Mouse (Mus musculus) Patski (cell line): ENCODE data around the gene Gm884. TPM values are rescaled to one million over a fixed set of nuclear protein-coding genes. Genes with fewer than 3 reads are reported as not detected.

Experiments used
- ATAC-seq: fragments of 100-300 bp; one replicate; pipeline ENCODE4 v1.8.0; 2021
- CTCF ChIA-PET: fragments of 350-600 bp; sonication (Branson Sonifier 250); formaldehyde crosslinking; loops from one replicate; lab custom pipeline; 2022; ENCODE audit warnings: inconsistent platforms; lab: Charles Lee
- POLR2A ChIA-PET: fragments of 350-600 bp; sonication (Branson Sonifier 250); formaldehyde crosslinking; loops from one replicate; lab custom pipeline; 2022; ENCODE audit warnings: antibody characterized with exemption, inconsistent platforms; lab: Charles Lee
- DNase-seq: peaks from one replicate; pipeline ENCODE4 v3.0.0-alpha.2; 2011; ENCODE audit warnings: low read depth, low spot score
- H3K27me3 ChIP-seq: fragments of 371-371 bp; one replicate; pipeline ENCODE4 v1.5.1; 2021
- CTCF ChIP-seq: fragments of 100-300 bp; IDR thresholded peaks from one replicate; pipeline ENCODE4 v1.5.1; 2021
- in situ Hi-C: fragments of 300-500 bp; cut with MboI; formaldehyde crosslinking; loops from 3 replicates; pipeline ENCODE4 v1.11.1; 2018; ENCODE audit warnings: low pct_unique_long_range_greater_than_20kb, mixed read lengths
- polyA plus RNA-seq: library from polyadenylated mRNA; unstranded; gene quantifications from one replicate; pipeline ENCODE4 v1.2.3, GENCODE M21; 2021

The Gm884 gene
- polyA plus RNA-seq: not detected

DNA sequence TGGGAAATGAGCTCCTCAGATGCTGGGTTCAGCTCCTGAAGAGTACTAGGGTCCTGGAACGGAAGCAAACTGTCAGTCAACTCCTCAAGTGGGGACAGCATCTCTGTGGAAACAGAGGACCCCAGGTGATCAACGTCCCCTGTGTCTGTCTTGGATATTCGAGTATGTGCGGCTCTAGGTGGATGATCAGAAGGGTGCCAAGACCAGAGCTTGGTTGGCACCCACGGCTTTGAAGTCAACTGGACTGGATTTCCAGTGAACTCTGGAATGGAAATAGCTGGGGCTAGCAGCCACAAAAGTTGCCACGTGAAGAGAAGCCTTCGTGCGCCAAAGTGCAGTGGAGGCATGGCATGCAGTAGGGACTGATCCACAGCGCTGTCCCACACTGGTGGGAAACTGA lies at the start of gene Gm884:
Gm884 (minus strand) TSS at position 101 of the 400 bp plus-strand sequence.
- in situ Hi-C loops: no loop called here
- POLR2A ChIA-PET: no interaction called here
- no peak for TF ChIP-seq CTCF
- peaks cover 77% of the 10 kb centered on the region for H3K27me3 ChIP-seq
- CTCF ChIA-PET: interaction anchor here (0.8 to 1.4 kb wide), 2 partner anchors 10 to 18 kb away, joined by 3 to 4 read pairs; no protein-coding TSS in a partner anchor
- ATAC-seq (no peak), DNase-seq (no peak)

DNA sequence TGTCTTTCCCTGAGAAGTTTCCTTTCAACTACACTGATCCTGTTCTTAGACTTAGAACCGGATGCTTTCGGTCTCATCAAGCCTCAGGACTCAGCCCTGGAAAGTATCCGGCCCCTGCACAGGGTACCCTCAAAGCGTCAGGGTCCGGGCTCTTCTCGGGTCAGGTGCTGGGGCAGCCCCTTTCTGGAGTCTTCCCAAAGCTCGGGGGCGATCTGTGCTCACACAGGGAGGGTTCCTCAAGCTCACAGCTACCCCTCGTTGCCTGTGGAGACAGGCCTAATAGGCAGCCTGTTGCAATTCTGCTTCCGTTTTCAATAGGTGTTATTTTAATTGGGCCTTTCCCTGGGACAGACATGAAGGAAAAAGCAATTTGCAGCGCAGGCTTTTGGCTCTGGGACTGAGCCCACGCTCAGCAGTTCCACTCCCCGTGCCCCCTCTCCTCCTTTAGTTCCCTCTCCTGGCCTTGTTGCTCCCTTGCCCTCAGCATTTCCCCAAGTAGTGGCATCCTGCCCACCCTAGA lies 46.0 kb upstream of the Gm884 start:
- no peak for TF ChIP-seq CTCF
- POLR2A ChIA-PET: interaction anchor here (0.8 kb wide), 1 partner anchor 25 kb away, joined by 3 read pairs; no protein-coding TSS in a partner anchor
- no peak for DNase-seq
- in situ Hi-C loops: no loop called here
- ATAC-seq: no peak
- CTCF ChIA-PET: no interaction called here
- H3K27me3 ChIP-seq: peaks cover 37% of the 10 kb centered on the region

- DNase-seq: no peak
- H3K27me3 ChIP-seq: peaks cover 40% of the 10 kb centered on the region
- ChIA-PET POLR2A (interaction anchor here (0.8 kb wide), 1 partner anchor 26 kb away, joined by 3 read pairs; no protein-coding TSS in a partner anchor), CTCF (no interaction called here)
- in situ Hi-C loops: no loop called here
- TF ChIP-seq CTCF: no peak
- no peak for ATAC-seq
Measured at GRCm38 (mm10) chr11:103666181-103666906, 45.4 kb upstream of the Gm884 start.

DNA sequence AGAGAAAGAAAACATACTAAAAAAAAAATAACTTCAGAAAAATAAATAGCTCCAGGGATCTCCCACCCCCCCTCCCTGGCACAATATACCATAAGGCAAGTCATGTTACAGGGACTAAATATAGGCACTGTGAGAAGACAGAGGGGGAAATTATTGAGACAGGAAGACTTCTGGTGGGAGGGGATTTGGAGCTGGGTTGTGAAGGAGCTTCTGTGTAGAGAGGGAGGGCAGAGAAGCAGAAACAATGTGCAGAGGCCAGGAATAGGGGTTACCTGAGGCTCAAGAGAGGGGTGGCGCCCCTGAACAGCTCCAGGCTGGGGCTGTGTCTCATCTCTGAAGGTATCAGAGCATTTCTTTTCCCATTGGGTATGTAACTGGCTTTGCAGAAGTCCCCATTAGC lies 44.8 kb upstream of the Gm884 start:
- CTCF ChIA-PET: interaction anchor here (0.6 kb wide), 1 partner anchor 10 kb away, joined by 3 read pairs; no protein-coding TSS in a partner anchor
- POLR2A ChIA-PET: no interaction called here
- ATAC-seq (no peak), DNase-seq (no peak)
- TF ChIP-seq CTCF: no peak
- H3K27me3 ChIP-seq: peaks cover 46% of the 10 kb centered on the region
- in situ Hi-C loops: no loop called here

- no peak for TF ChIP-seq CTCF
- ATAC-seq (no peak), DNase-seq (no peak)
- ChIA-PET CTCF (no interaction called here), POLR2A (no interaction called here)
- in situ Hi-C loops: no loop called here
- peaks cover 69% of the 10 kb centered on the region for H3K27me3 ChIP-seq
Measured at GRCm38 (mm10) chr11:103663119-103663518, 42.2 kb upstream of the Gm884 start.

- peaks cover 69% of the 10 kb centered on the region for H3K27me3 ChIP-seq
- ChIA-PET CTCF (no interaction called here), POLR2A (no interaction called here)
- DNase-seq: no peak
- no peak for TF ChIP-seq CTCF
- in situ Hi-C loops: no loop called here
- ATAC-seq: no peak
Measured at GRCm38 (mm10) chr11:103662546-103662945, 41.6 kb upstream of the Gm884 start.

DNA sequence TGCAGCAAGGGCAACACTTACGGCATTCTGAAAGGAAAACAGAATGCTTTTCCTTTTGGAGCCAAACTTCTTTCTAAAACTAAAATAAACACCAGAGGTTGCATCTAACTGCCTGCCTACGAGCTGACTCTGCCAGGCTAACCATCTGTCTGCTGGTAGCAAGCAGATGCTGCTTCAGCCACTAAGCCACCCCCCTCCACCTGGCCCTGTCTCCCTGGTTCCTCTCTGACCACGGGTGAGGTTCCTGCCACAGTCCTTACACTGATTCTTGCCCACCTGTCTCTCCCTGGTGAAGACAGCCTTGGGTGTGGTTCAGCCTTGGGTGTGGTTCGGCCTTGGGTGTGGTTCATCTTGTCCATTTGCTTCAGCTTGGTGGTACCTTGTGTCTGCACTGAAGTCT lies 40.9 kb upstream of the Gm884 start:
- no peak for DNase-seq
- TF ChIP-seq CTCF: no peak
- no peak for ATAC-seq
- in situ Hi-C loops: no loop called here
- POLR2A ChIA-PET: no interaction called here
- H3K27me3 ChIP-seq: peaks cover 62% of the 10 kb centered on the region
- CTCF ChIA-PET: no interaction called here

DNA sequence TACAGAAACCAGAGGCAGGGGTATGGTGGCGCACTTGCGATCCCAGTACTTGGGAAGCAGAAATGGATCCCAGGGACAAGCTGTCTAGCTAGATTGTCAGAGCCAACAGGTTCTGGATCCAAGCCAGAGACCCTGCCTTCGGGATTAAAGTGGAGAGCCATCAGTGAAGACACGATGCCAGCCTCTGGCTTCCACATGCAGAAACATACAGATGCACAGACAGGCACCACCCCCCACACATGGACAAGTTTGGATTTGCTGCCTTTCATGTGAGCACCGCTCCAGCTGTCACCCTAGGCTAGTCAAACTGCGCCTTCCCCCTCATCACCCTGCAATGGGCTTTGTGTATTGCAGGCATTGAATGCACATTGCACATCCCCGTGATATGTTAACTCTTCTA lies 37.2 kb upstream of the Gm884 start:
- POLR2A ChIA-PET: no interaction called here

DNA sequence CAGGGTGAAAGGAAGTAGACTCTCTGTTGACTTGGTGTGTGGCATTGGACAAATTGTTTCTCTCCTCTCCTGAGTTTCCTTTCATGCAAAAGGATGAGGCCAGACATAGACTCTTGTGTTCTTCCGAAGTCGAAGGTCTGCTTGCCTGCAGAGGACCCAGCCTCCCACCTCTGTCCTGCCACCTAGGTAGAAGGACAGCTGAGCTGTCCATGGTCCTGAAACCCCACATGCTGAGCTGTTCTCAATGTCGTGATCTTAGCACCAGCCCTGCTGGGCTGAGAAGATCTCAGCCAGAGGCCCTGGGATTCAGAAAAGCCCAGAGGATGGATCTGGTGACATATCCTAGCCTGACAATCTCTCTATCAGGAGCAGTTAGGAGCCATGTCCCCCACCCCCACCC lies 35.6 kb upstream of the Gm884 start:
- in situ Hi-C loops: no loop called here
- ChIA-PET POLR2A (no interaction called here), CTCF (interaction anchor here (1.2 kb wide), 1 partner anchor 65 kb away, joined by 3 read pairs; no protein-coding TSS in a partner anchor)
- ATAC-seq: no peak
- no peak for DNase-seq
- H3K27me3 ChIP-seq: peaks cover 65% of the 10 kb centered on the region
- TF ChIP-seq CTCF: no peak

More for the DNA sequence above, 37.2 kb upstream of the Gm884 start:
- in situ Hi-C loops: no loop called here
- TF ChIP-seq CTCF: no peak
- ATAC-seq (no peak), DNase-seq (no peak)
- CTCF ChIA-PET: interaction anchor here (1.1 kb wide), 1 partner anchor 29 kb away, joined by 3 read pairs; no protein-coding TSS in a partner anchor
- H3K27me3 ChIP-seq: peaks cover 51% of the 10 kb centered on the region

- no peak for TF ChIP-seq CTCF
- DNase-seq (no peak), ATAC-seq (no peak)
- POLR2A ChIA-PET: no interaction called here
- H3K27me3 ChIP-seq: peaks cover 60% of the 10 kb centered on the region
- in situ Hi-C loops: no loop called here
- CTCF ChIA-PET: no interaction called here
Measured at GRCm38 (mm10) chr11:103653359-103653965, 32.5 kb upstream of the Gm884 start.

DNA sequence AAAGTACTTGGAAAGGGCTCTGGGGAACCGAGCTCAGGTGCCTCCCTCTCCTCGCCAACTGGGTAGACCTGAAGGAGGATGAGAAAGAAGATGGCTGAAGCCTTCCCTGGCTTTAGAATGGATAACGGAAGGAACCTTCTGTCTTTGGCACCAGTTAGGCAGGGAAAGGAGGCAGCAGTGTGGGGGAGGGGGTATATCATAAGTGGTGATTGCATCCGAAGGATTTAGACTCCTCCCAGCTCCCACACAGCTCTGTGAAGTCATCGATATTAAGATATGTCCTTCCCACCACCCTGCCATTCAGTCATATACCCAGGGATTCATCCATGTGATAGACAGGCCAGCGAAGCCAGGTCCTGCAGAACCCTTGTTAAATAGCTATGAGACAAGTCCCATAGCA lies 30.5 kb upstream of the Gm884 start:
- in situ Hi-C loops: no loop called here
- DNase-seq (no peak), ATAC-seq (no peak)
- CTCF ChIA-PET: interaction anchor here (1.1 kb wide), 1 partner anchor 12 kb away, joined by 3 read pairs; no protein-coding TSS in a partner anchor
- TF ChIP-seq CTCF: no peak
- POLR2A ChIA-PET: no interaction called here
- peaks cover 75% of the 10 kb centered on the region for H3K27me3 ChIP-seq
